Mouse (Mus musculus) liver, embryonic 14.5 days (tissue): ENCODE data around the gene Gm5128.
"Not testable (repeated sequence)": the region's sequence is repeated elsewhere in the genome, so short reads cannot be mapped to it uniquely, and the experiment has no call there.

ENCODE experiments used
- CTCF ChIP-seq: IDR thresholded peaks from 2 replicates; pipeline ENCODE4 v1.5.1; 2016; ENCODE audit warnings: antibody characterized with exemption, low read depth, control low read depth
- EP300 ChIP-seq: IDR thresholded peaks from 2 replicates; pipeline ENCODE4 v1.6.1; 2016; ENCODE audit warnings: antibody characterized with exemption, low read depth

DNA sequence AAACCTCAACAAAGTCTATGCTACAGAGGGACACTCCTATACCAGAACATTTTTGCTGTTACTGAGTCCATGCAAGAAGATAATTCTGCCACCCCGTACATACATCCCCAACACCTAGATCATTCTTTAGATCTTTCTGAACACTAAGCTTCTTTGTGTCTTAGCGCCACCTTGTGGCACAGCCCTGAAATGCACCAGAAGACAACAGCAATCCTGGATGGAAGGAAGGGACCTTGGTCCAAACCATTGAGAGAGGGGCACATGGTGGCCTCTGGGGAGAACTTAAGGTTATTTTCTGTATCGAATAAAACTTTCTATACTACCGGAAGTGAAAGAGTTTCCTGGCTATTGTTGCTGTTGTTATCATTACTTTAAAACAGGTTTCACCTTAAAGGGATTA lies 49.4 kb downstream of the Gm5128 start:
- not testable (repeated sequence) for TF ChIP-seq CTCF, EP300
